Mouse (Mus musculus) v-Abl transformed pro-B cells (cell line): Measurements from ENCODE around the gene Mki67.
"Not testable (repeated sequence)": the region's sequence is repeated elsewhere in the genome, so short reads cannot be mapped to it uniquely, and the experiment has no call there.

ENCODE experiments used
- in situ Hi-C, 2 experiments: fragments of 400-800 bp; cut with MboI; formaldehyde crosslinking; loops; one replicate each; pipeline ENCODE4 v1.15.1; 2025; ENCODE audit not compliant: unreplicated experiment in 2 of 2

The Mki67 gene

DNA sequence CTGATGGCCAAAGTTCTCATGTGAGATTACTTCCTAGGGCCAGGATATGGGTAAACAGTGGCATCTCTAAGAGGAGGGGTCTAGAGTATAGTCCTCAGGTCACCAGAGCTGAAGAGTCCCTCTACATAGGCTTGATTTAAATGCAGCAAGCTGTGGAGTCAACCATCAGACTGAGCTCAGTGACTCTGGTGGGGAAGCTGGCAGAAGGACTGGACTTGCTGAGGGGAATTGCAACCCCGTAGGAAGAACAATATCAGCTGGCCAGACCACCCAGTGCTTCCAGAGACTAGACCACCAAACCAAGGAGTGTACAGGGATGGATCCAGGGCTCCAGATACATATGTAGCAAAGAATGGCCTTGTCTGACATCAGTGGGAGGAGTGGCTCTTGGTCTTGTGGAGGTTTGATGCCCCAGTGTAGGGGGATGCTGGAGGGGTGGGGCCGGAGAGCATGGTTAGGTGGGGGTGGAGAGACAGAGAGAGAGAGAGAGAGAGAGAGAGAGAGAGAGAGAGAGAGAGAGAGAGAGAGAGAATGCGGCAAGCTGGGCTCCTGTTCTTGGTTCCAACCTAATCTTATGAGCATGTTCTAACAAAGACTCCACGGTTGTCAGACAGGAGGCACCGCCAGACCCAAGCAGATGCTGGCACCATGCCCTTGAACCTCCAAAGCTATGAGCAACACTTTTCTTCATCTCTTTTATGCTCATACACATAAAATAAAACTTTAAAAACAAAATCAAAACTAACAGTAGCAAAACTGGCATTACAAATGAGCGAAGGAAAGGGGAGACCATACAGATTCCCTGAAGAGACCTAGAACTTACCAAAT lies 6.1 kb upstream of the Mki67 start:
- in situ Hi-C loops: loop anchor here (25.0 kb wide), 3 partner anchors 1715 to 1865 kb away; partner anchors contain the start of gene Glrx3 (in 1 of the 2)

DNA sequence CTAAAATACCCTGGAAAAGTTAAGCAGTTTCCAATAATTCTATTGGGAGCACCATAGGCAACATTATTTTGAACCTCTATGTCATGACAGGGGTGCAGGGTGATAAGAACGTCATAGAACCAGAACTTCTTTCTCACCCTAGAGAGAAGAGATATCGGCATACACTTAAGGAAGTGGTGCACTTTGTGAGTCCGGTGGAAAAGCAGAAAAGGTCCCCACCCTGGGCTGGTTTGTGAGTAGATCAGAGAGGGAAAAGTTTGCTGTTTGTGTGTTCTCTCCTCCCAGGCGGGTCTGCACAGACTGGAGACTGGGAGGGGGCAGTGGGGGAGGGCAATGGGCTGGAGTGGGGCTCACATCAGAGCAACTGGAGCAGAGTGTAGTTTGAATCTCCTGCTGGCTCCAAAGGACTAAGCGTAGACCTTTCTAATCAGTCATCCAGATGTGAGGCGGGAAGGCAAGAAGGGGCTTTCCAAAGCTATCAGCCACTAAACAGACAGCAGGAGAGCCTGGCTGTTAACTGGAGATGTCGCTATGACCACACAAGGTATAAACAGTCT lies 5.4 kb upstream of the Mki67 start:
- in situ Hi-C loops: loop anchor here (25.0 kb wide), 3 partner anchors 1716 to 1866 kb away; partner anchors contain the start of gene Glrx3 (in 1 of the 2)

DNA sequence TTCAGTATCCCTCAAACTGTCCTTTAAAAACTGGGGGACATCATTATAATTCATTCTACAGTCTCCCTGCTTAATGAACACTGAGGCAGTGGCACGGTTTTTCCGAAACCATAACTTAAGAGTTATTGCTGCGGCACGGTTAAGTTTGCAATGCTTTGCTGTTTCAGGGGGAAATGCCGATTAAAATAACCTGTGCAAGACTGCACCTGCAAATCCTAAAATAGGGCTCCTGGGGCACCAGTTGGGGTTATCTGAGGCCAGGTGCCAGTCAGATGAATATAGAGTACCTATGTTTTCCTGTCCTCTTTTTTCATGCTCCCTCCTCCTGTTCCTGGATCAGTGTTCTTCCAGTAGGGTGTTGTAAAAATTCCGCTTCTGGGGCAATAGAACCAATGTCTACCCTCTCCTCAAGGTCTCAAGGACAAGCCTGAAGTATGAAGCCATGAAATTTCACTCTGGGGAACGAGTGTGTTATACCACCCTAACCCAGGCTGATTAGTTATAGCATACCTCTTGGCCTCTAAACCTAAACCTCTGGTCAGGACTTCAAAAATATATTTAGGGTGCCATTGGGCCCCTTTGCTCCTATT lies 902 bp upstream of the Mki67 start:
- in situ Hi-C loops: loop anchor here (25.0 kb wide), 3 partner anchors 1720 to 1870 kb away; partner anchors contain the start of gene Glrx3 (in 1 of the 2)

DNA sequence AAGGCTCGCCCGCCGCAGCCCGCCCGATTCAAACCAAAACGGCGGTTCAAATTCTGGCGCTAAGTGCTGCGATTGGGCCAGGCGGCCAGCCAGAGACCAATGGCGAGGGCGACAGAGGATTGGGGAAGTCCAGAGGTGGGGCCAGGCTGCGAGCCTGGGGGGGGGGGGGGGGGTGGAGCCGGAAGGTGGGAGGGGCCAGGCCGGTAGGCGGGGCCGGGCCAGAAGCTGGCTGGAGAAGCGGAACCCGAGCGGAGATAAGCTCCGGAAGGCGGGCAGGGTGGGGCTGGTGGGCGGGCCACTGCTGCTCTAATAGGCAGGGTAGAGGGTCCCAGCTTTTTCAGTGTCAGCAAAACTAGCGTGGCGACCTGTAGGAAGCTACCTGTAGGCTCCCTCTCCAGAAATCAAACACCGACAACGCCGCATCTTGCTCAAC lies 300 bp upstream of the Mki67 start:
- in situ Hi-C loops: loop anchor here (25.0 kb wide), 3 partner anchors 1721 to 1871 kb away; partner anchors contain the start of gene Glrx3 (in 1 of the 2)

DNA sequence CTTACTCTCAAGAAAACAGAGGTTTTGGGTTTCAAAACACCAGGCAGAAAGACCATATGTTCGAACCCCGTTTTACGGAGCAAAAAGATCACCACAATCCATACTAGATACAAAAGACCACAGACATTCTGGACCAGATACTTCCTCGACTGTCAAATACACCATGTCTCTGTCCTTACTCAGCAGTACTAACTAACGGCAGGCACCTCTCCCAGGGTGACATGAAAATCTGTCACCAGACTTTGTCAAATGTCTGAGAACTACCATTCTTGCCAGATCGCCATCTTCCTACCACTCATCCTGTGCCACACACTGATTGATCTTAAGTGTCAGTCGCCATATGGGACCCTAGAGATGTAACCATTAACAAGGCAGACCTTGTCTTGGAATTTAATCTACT lies 995 bp downstream of the Mki67 start:
- in situ Hi-C loops: loop anchor here (25.0 kb wide), 3 partner anchors 1722 to 1872 kb away; partner anchors contain the start of gene Glrx3 (in 1 of the 2)

DNA sequence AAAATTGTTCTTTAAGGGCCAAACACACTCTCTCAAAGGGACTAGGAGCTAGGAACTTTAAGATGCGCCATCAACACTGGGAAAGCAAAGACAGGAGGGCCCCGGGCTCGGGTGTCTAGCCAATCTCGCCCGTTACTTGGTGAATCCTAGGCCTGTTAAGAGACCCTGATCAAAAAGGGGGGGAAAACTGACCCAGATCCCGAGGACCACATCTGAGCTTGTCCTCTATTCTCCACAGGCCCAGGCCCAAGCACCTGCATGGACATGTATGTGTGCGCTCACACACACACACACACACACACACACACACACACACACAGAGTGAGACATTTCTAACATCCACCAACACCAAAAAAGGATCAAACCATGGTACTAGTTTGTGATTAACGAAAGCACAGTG lies 2.8 kb downstream of the Mki67 start:
- in situ Hi-C loops: loop anchor here (25.0 kb wide), 3 partner anchors 1724 to 1874 kb away; partner anchors contain the start of gene Glrx3 (in 1 of the 2)

DNA sequence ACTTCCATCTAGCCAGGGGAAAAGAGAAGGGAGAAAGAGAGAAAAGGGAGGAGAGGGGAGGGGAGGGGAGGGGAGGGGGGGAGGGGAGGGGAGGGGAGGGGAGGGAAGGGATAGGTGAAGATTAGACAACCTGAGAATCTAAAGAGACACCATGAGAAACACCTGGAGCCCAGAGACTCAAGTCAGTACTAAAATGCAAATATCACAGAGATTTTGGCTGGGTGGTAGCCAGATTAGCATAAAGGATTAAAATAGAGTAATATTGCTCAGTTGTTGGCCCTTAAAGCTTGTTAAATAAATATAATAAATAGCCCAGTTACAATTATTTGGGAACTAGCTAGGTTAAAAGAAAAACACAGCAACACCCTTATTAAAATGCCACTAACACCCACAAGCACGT lies 3.6 kb downstream of the Mki67 start:
- in situ Hi-C loops: loop anchor here (25.0 kb wide), 3 partner anchors 1725 to 1875 kb away; partner anchors contain the start of gene Glrx3 (in 1 of the 2)

DNA sequence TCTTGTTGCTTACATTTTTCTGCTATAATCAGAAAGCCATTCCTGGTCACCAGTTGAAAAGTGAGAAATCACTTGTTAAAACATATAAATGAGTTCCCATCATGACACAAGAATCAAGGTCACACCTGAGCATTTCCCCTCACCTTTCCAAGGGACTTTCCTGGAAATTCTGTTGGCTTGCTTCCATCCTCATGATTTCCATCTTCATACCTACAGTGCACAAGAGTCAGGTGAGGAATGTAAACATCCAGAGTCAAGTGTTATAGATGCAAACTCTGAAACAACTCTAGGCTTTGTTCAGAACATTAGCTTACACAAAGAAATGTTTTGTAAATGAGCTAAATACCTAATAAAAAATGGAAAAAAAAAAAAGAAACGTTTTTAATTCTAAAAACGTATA lies 5.5 kb downstream of the Mki67 start:
- in situ Hi-C loops: loop anchor here (25.0 kb wide), 3 partner anchors 1727 to 1877 kb away; partner anchors contain the start of gene Glrx3 (in 1 of the 2)

DNA sequence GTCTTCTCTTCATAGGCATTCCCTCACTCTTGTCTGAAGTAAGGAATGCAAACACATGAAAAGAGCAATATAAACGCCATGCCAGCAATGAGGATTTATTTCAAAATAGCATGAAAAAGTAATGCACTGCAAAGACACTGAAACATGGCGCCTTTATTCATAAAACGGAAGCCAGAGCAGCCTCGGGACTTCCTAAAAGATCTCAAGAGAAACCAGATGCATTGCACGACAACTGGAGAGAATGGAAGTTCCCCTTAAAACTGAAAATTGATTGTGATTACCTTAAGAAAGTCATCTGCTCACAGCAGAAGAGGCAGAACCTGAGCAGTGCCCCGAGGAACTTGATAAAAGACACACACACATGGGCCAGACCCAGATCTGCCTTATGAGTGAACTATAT lies 10.4 kb downstream of the Mki67 start:
- in situ Hi-C loops: loop anchor here (25.0 kb wide), 3 partner anchors 1732 to 1882 kb away; partner anchors contain the start of gene Glrx3 (in 1 of the 2)

DNA sequence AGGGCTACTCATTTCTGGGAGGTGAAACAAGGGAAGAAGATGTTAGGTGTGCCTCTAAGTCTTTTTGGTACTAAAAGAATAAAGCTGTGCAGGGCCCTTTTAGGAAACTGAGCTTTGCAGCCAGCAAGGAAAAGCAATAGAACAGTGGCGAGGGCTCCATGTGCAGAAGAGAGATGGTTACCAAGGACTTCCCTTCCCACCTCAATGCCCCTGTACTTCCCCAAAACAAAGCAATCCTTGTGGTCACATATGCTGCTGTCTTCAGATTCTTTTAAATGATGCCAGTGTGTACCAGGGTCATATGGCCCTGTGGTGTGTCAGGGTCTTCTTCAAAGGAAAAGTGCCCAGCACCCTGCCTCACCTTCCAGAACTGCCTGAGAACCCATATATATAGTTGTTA lies 11.1 kb downstream of the Mki67 start:
- in situ Hi-C loops: loop anchor here (25.0 kb wide), 3 partner anchors 1732 to 1882 kb away; partner anchors contain the start of gene Glrx3 (in 1 of the 2)

DNA sequence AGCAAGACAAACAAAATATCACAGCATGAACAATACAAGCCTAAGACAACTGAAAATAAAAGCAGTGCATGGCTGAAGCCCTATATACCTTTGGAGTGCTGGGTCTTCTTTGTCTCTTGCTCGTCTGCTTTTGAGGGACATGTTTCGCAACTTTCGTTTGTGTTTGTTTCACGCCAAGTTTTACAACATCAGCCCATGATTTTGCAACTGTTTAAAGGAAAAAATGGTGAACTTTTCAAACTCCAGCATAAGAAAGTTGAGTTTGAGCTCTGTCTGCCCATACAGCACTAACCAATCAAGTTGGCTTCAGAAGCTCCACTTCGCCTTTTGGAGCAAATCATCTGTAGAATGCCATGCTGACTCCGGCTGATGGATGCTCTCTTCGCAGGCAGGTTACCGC lies 11.9 kb downstream of the Mki67 start:
- in situ Hi-C loops: loop anchor here (25.0 kb wide), 3 partner anchors 1733 to 1883 kb away; partner anchors contain the start of gene Glrx3 (in 1 of the 2)

DNA sequence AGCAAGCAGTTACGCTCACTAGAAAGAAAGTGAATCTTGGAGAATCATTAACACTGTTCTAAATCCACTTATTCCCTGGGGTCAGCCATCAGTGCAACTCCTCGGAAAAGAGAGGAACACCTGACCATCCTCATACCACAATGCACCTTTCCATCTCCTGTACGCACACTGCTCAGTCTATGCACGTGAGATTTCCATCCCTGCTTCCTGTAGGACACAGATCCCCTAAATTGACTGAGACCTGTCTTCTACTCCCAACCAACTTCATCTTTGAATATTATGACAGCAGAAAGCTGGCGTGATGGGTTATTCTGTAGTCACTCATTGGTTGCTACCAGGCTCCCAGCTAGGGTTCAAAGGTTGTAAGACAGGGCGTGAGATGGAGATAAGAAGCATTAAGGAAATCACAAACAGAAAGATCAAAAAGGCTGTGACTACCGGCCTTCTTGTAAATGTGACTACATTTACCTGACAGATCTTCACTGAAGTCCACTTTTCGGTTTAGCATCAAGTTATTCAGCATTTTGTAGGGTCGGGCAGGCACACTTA lies 12.5 kb downstream of the Mki67 start:
- in situ Hi-C loops: loop anchor here (25.0 kb wide), 3 partner anchors 1734 to 1884 kb away; partner anchors contain the start of gene Glrx3 (in 1 of the 2)

DNA sequence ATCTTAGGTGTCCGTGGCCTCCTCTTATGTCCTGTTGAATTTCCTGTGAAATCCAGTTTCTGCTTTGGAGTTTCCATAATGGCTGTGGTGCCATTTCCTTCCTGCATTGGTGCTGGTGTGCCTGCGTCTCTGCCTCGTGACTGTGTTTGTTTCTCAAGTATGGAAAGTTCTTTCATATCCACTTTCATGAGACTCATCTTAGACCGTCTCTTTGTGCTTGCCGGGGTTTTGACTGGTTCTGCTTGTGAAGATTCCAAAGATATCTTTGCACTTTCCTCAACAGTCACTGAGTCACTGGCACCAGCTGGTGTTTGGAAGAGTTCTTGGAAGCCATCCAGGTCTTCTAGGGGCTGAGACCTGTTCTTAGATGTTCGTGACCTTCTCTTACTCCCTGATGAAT lies 16.8 kb downstream of the Mki67 start:
- in situ Hi-C loops: not testable (repeated sequence)

DNA sequence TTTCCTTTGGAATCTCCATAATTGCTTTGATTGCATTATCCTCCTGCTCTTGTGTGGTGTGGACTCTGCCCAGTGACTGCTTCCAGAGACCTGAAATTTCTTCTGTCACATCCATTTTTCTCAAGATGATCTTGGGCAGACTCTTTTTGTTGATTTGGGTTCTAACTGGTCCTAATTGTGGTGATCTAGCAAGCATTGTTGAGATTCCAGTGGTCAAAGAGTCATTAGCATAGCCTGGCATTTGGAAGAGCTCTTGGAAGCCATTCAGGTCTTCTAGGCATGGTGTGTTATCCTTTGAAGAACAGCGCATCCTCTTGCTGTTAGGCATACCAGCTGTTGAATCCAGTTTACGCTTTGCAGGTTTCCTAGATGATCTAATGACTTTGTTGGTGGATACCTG lies 17.8 kb downstream of the Mki67 start:
- in situ Hi-C loops: no loop called here

DNA sequence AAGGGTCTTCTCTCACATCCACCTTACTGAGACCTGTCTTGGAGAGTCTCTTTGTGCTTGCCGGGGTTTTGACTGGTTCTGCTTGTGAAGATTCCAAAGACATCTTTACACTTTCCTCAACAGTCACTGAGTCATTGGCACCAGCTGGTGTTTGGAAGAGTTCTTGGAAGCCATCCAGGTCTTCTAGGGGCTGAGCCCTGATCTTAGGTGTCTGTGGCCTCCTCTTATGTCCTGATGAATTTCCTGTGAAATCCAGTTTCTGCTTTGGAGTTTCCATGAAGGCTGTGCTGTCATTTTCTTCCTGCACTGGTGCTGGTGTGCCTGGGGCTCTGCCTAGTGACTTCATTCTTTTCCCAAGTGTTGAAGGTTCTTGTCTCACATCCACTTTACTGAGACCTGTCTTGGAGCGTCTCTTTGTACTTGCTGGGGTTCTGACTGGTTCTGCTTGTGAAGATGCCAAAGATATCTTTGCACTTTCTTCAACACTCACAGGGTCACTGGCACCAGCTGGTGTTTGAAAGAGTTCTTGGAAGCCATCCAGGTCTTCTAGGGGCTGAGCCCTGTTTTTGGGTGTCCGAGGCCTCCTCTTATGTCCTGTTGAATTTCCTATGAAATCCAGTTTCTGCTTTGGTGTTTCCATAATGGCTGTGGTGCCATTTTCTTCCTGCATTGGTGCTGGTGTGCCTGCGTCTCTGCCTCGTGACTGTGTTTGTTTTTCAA lies 19.0 kb downstream of the Mki67 start:
- in situ Hi-C loops: not testable (repeated sequence)

DNA sequence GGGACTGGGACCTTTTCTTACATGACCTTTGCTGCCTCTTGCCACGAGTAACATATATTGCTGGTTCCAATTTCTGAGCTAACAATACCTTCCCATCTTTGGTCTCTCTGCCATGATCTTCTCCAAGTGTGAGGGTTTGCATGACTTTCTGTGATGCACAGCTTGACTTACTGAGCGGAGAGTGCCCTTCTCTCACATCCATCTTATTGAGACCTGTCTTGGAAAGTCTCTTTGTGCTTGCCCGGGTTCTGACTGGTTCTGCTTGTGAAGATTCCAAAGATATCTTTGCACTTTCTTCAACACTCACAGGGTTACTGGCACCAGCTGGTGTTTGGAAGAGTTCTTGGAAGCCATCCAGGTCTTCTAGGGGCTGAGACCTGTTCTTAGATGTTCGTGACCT lies 20.0 kb downstream of the Mki67 start:
- in situ Hi-C loops: no loop called here

DNA sequence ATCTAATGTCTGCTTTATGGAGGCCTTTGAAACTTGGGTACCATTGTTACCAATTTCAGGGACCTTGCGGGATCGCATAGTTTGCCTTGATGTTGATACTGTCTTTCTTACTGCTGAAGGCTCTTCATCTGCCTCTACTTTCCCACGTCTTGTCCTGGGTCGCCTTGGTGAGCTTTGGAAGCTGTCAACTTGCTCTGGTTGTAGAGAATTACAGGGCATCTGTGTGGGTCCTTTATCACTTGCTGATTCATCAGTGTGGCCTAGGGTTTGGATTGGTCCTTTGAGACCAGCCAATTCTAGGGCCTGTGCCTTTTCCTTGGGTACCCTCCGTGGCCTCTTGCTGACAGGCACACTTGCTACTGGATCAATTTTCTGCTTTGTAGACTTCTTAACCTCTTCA lies 21.4 kb downstream of the Mki67 start:
- in situ Hi-C loops: no loop called here

DNA sequence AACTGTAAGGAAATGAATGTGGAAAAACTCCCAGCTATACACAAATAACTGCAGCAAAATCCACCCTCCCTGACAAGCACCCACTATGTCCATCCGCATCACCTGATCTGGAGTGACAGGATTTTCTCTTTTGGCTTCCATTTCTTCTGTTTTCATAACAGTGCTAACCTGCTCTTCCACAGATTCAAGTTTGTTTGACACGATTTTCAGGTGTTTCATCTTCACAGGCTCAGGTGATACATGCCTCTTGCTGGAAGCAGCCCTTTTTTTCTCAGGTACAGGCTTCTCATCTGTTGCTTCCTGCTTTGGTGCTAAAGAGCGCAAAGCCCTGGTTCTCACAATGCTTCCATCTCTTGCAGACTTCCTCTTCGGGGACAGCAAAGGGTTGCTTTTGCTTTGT lies 22.0 kb downstream of the Mki67 start:
- in situ Hi-C loops: no loop called here

DNA sequence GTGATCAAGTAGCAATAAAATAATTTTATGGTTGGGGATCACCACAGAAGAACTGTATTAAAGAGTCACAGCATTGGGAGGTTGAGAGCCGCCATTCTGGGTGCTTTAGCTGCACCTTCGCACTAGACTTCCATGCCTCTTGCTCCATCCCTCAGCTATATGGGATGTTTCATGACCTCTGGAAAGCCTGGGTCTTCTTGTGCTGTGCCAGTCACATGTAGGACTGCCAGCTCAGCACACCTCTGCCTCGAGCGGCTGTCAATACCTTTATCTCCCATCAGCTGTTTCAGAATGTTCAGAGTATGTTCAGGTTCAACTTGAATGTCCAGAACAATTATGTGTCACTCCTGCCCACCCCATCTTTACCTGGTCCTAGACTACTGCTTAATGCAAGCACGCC lies 24.2 kb downstream of the Mki67 start:
- in situ Hi-C loops: no loop called here

DNA sequence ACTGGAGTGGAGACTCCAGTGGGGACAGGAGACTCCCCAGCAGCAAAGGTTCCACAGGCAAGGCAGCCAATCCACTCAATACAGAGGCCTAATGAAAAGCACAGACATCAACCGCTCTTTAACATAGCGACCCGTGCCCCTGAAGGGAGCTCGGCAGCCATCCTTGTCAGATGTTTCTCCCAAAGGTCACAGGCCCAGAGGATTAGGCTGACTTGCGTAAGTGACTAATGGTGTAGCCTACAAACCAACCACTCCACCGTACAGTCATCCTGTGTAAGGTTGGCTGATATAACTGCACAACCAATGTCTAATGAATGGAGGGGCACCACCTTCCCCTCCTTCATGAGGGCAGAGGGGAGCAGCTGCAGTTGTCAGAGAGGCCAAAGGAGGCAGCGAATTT lies 26.8 kb downstream of the Mki67 start:
- in situ Hi-C loops: no loop called here
